Mouse (Mus musculus): ENCODE measurements at regions not wholly inside any gene's neighbourhood (a gene's known extent, or its start where the extent isn't known, plus 50 kb on each side); places are given as distances from the start of the nearest gene placed in this dataset.

DNA sequence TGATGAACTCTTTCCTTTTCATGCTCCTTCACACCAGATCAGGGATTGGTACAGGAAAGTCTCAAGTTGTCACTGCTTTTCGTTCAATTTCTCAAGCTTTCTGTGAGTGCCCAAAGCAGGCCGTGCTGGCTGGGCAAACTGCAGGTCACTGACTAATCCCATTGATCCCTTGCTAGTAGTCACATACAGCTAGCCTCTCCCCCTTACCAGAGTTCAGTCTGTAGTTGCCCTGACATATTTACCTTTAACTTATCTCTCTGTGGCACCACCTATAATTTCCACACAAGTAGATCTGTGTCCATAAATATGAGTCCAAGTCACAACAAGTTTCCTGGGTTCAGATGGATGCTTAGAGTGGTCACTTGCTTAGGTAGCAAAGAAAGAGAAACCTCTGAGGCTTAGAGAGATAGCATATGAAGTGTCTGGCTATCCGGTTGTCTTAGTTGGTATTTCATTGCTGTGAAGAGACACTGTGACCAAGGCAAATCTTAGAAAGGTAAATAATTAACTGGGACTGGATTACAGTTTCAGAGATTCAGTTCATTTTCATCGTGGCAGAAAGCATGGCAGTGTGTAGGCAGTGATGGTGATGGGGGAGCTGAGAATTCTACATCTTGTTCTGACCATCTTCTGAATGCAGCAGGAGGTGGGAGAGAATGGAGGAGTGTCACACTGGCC lies 362.8 kb upstream of the Pcsk5 start:
- no peak for DNase-seq (ENCODE audit: low spot score in 2 of 2)

DNA sequence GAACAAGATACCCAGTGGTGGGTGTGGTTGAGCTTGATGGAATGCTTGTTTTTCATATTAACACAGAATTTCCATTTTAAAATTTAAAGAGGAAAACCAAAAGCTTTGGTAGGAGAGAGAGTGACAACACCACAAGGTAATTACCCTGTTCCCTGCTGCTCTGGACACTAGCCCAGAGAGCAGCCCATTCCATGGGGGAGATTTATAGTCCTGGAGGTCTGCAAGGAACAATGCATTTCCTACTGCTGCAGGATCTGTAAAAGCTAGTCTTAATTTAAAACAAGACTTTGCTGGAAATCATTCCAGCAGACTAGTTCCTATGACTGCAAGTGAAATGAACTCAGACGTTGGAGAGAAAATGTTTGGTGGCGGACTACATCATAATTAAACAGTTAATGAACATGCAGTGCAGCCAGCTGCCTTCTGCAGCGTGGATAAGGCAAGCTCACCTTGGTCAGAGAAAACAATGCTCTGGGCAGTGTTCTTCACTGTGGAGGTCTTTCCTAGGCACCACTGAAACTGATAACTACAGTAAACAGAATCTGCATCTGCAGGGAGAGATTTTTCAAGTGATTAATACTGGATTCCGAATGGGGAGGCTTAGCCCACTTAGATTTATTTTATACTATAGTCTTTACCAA lies 351.8 kb upstream of the Pcsk5 start:
- no peak for DNase-seq (ENCODE audit: low spot score in 2 of 2)

DNA sequence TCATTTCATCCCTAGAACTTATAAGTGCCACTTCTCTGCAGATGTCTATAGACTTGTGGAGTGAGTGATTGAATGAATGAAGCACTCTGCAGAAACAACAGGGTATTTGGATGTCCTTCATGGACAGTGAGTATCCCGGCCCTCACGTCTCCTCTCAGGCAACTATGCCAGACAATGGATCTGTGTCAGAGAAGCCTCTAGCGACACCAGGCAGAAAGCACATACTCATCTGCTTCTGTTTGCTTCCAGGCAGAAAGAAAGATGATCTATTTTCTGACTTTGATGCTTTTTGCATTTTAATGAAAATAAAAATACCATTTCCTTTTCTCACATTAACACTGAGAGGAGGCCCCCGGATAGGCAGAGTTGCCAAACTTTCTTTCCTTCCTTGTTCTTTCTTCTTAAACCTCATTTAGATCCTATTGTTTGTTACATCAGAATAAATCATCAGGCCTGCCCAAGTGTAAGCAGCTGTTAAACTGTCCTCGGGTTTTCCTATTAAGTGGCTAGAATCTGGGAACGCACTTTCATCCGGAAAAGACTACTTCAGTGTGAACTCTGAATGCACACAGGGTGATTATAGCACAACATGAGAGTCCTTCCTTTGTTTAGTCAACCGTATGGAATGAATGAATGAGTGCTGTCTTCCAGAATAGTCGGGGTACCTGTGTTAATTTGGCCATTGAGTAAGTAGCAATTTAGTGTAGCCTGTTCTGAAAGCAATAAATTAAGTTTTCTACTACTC lies 350.9 kb upstream of the Pcsk5 start:
- peak in 1 of 2 experiments; percentile 8 for DNase-seq (ENCODE audit: low spot score in 2 of 2)

- no peak for DNase-seq (ENCODE audit: low spot score in 2 of 2)
Observed at GRCm38 (mm10) chr19:18185767-18186554, 348.5 kb upstream of the Pcsk5 start.

- no peak for DNase-seq (ENCODE audit: low spot score in 2 of 2)
Observed at GRCm38 (mm10) chr19:18185211-18185610, 347.8 kb upstream of the Pcsk5 start.

GRCm38 (mm10) chr19:18176200-18176599 lies 338.8 kb upstream of the Pcsk5 start:
- DNase-seq (ENCODE audit: low spot score in 2 of 2): no peak

GRCm38 (mm10) chr19:18146494-18146893 lies 309.1 kb upstream of the Pcsk5 start:
- no peak for DNase-seq (ENCODE audit: low spot score in 2 of 2)

DNA sequence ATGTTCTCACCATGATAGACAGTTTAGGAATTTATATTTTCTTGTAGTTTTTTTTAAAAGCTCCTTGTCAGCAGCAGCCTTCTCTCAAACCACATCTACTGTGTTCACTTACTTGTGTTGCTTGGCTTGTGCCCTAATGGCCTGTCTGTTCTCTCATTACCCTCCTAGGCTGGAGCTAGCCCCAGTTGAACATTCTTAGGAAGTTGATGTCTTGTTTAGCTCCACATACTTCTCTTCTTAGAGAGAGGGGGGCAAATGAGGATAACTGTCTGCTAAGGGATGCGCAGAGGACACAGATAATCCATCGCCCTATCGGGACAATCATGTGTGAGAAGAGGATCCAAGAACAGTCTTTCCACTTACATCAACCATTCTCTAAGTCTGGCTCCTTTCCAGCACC lies 293.5 kb upstream of the Pcsk5 start:
- no peak for DNase-seq (ENCODE audit: low spot score in 2 of 2)

DNA sequence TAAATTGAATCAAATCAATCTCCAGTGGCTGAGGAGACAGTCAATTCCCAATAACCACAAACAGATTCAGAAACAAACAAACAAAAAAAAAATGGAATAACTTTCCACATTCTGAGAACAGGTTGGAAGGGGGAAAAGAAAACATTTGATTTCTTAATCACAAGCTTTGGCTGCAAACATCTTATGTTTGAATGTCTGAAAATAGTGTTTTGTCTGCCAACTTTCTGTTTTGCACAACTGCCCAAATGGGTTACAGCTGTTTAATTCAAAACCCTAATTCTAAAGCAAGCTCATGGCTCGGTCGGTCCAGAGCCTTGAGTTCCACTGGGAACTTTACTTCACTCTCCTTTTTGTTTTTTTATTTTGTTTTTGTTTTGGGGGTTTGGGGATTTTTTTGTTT lies 291.4 kb upstream of the Pcsk5 start:
- no peak for DNase-seq (ENCODE audit: low spot score in 2 of 2)

- no peak for DNase-seq (ENCODE audit: low spot score in 2 of 2)
Observed at GRCm38 (mm10) chr19:18106236-18106635, 268.8 kb upstream of the Pcsk5 start.

DNA sequence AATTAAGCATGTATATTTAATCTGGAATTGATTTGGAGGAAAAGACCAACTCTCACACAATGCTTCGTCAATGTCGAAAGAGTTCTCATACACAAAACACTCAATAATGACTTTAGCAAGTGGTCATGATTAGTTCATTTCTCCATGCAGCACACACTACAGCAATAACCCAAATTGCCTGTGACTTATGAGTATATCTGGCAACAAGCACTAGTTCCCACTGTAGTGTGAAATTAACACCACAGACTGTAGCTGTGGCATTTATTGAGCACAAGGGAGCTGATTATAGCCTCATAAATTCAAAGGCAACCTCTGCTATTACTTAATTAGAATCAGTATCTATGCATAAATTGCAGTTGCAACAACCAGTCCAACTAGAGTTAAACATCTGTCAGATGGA lies 267.2 kb upstream of the Pcsk5 start:
- DNase-seq (ENCODE audit: low spot score in 2 of 2): no peak

- no peak for DNase-seq (ENCODE audit: low spot score in 2 of 2)
Observed at GRCm38 (mm10) chr19:18101423-18102341, 264.2 kb upstream of the Pcsk5 start.

DNA sequence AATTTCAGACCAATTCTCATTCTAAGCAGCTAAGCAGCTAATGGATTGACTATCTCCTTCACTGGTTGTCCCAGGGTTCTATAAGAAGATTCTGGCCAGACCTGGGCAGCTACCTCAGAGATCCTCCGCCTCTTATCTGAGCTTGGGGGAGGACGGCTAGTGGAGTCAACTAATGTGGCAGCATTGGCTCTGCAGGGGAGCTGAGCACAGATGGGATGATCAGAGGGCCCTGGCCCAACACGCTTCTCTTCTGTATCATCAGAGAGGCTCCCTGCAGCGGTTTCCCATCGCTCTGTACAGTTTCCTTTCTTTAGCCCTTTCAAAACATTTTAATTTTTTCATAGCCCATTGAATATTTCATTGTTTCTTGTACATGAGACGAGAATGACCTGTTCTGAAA lies 245.9 kb upstream of the Pcsk5 start:
- no peak for DNase-seq (ENCODE audit: low spot score in 2 of 2)

- no peak for DNase-seq (ENCODE audit: low spot score in 2 of 2)
Observed at GRCm38 (mm10) chr19:18068919-18069318, 231.5 kb upstream of the Pcsk5 start.

GRCm38 (mm10) chr19:18067855-18068494 lies 230.5 kb upstream of the Pcsk5 start:
- DNase-seq (ENCODE audit: low spot score in 2 of 2): no peak

DNA sequence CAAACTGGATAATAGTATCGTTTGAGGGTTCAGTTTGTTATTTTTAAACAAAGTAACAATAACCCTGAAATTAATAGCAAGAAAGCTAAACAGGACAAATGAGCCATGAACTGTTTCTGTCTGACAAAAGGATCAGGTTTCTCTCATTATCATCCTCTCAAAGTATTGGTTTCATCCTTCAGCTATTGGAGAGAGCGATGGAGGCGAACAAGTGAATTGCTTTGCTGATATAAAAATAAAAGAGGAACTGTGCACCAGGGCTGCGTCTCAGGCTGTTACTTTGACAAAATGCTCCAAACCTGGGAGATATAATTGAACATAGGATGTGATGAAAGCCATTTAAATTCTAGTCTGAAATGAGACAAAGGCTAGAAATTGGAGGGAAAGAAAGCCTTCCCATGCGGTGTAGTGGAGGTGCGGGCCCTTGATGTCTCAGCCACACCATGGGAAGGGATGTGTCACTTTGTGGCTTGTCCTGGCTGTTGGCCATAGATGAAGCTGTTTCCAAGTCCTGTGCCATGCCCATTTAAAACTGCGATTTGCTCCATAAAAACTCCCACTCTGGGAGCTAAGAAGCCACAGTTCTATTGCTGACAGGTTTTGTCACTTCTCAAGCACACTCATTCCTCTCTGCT lies 219.9 kb upstream of the Pcsk5 start:
- no peak for DNase-seq (ENCODE audit: low spot score in 2 of 2)

GRCm38 (mm10) chr19:18056414-18057254 lies 219.2 kb upstream of the Pcsk5 start:
- no peak for DNase-seq (ENCODE audit: low spot score in 2 of 2)

DNA sequence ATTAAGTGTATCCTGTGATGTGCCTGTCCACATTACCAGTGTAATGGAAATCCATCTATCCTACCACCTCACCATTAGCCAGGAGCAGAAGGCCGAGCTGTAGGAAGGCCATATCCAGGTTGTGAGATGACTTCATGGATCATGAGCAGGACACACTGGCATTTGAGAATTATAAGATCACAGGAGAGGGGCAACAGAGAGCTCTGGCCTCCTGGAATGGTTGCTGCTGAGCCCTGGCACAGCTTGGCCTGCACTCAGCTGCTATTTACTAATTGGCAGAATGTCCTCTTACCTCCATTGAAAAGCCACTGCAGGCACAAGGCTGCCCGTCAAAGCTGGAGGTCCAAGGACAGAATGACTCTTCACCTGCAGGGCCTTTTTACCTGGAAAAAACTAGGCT lies 212.9 kb upstream of the Pcsk5 start:
- no peak for DNase-seq (ENCODE audit: low spot score in 2 of 2)

DNA sequence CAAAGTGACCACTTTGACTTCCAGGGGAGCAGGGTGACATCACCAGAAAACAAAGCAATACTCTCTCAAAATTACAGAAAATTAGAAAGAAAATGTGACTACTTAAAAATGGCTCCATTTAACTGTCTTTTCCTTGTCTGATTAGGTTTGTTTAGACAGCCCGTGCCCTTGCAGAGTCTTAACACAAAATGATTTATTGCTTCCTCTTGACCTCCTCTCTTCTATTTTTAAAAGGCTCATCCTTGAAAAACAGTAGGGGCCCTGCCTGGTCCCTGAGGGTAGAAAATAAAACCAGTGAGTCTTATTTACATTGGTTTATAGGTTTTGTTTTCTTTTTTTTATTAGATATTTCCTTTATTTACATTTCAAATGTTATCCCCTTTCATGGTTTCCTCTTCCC lies 196.8 kb upstream of the Pcsk5 start:
- DNase-seq (ENCODE audit: low spot score in 2 of 2): no peak
